Mouse (Mus musculus) liver, postnatal 0 days (tissue): ENCODE results near the gene Lime1. TPM values are rescaled to one million over a fixed set of nuclear protein-coding genes. Genes with fewer than 3 reads are reported as not detected.
A peak's percentile ranks its signal among the peaks of the same experiment; 100 is the strongest.

Source experiments
- ATAC-seq: fragments of 200-750 bp; cut with Nextera tagmentation; 2 replicates; pipeline ENCODE4 v1.8.0; 2017; ENCODE audit warnings: mild to moderate bottlenecking, moderate library complexity
- DNase-seq: peaks from one replicate; pipeline ENCODE4 v3.0.0-alpha.2; 2016
- H3K27ac ChIP-seq: fragments of 300-500 bp; sonication (generic); 2 replicates; pipeline ENCODE4 v1.5.1; 2014; ENCODE audit warnings: antibody characterized with exemption, moderate library complexity, mild to moderate bottlenecking, low read depth
- H3K27me3 ChIP-seq: fragments of 300-500 bp; sonication (generic); 2 replicates; pipeline ENCODE4 v1.6.1; 2014; ENCODE audit warnings: low read length, control low read depth, mixed read lengths; ENCODE audit not compliant: insufficient read depth
- H3K36me3 ChIP-seq: fragments of 300-500 bp; sonication (generic); replicated peaks from 2 replicates; pipeline ENCODE4 v1.6.1; 2014; ENCODE audit warnings: mild to moderate bottlenecking, control low read depth, low read length, moderate library complexity, mixed read lengths; ENCODE audit not compliant: insufficient read depth
- H3K4me1 ChIP-seq: fragments of 300-500 bp; sonication (generic); 2 replicates; pipeline ENCODE4 v1.6.1; 2014; ENCODE audit warnings: antibody characterized with exemption, mild to moderate bottlenecking, control low read depth; ENCODE audit not compliant: insufficient read depth
- H3K4me2 ChIP-seq: fragments of 300-500 bp; sonication (generic); 2 replicates; pipeline ENCODE4 v1.6.1; 2014; ENCODE audit warnings: low read depth, mild to moderate bottlenecking, low read length, moderate library complexity, mixed read lengths
- H3K4me3 ChIP-seq: fragments of 300-500 bp; sonication (generic); 2 replicates; pipeline ENCODE4 v1.5.1; 2014; ENCODE audit warnings: low read depth, low read length
- H3K9ac ChIP-seq: fragments of 300-500 bp; sonication (generic); replicated peaks from 2 replicates; pipeline ENCODE4 v1.6.1; 2014; ENCODE audit warnings: mild to moderate bottlenecking, moderate library complexity
- H3K9me3 ChIP-seq: fragments of 300-500 bp; sonication (generic); 2 replicates; pipeline ENCODE4 v1.6.1; 2016; ENCODE audit warnings: mild to moderate bottlenecking, control low read depth, low read length, mixed read lengths
- CTCF ChIP-seq: sonication (generic); IDR thresholded peaks from 2 replicates; pipeline ENCODE4 v1.5.1; 2016; ENCODE audit warnings: antibody characterized with exemption, low read depth
- EP300 ChIP-seq: IDR thresholded peaks from 2 replicates; pipeline ENCODE4 v1.6.1; 2016; ENCODE audit warnings: antibody characterized with exemption, low read depth, mild to moderate bottlenecking
- WGBS: fragments of 180-500 bp; shearing (Covaris S2); extraction: QIAGEN DNeasy Blood & Tissue Kit; methylation state at CpG from one replicate; pipeline ENCODE4 v1.1.7; 2014; ENCODE audit not compliant: insufficient replicate concordance; 5-methylcytosine and 5-hydroxymethylcytosine counted together
- polyA plus RNA-seq: library from polyadenylated mRNA; unstranded; fragments of >200 nt; fragmentation: Nextera tagmentation; extraction: Ambion mirVana; gene quantifications from 2 replicates; pipeline ENCODE4 v1.2.1, GENCODE M21; 2015

Lime1 gene
- polyA plus RNA-seq, 1 experiment from 2014 or later = 3.7 TPM

DNA sequence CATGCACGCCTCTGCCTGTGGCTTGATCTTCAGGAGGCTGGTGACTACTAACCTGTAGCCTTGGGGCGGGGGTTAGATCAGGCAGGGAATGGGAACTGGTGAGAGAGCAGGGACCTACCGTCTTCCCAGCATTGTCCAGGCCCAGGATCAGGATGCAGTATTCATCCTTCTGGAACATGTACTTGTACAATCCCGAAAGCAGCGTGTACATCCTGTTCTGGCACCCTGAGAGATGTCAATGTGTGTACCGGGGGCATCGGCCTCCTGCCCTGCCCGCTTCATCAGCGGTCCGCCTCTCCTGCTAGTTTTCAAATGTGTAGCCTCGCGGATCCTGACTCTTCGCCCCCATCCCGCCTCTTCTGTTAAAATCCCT, 15.4 kb upstream of the Lime1 start:
- DNase-seq = no peak
- peak overlapping the region; percentile 82 for H3K4me3 ChIP-seq
- peaks cover 19% of the 10 kb centered on the region for H3K4me1 ChIP-seq
- no peaks in the 10 kb centered on the region for H3K27me3 ChIP-seq
- H3K36me3 ChIP-seq = peaks cover 33% of the 10 kb centered on the region
- H3K27ac ChIP-seq = peak overlapping the region; percentile 93
- H3K9me3 ChIP-seq = no peaks in the 10 kb centered on the region
- ATAC-seq = no peak
- H3K9ac ChIP-seq = peak overlapping the region; percentile 81
- H3K4me2 ChIP-seq = peak overlapping the region; percentile 99
- 4% methylated on average over 14 of the region's 14 CpGs for WGBS
- no peak for TF ChIP-seq EP300

DNA sequence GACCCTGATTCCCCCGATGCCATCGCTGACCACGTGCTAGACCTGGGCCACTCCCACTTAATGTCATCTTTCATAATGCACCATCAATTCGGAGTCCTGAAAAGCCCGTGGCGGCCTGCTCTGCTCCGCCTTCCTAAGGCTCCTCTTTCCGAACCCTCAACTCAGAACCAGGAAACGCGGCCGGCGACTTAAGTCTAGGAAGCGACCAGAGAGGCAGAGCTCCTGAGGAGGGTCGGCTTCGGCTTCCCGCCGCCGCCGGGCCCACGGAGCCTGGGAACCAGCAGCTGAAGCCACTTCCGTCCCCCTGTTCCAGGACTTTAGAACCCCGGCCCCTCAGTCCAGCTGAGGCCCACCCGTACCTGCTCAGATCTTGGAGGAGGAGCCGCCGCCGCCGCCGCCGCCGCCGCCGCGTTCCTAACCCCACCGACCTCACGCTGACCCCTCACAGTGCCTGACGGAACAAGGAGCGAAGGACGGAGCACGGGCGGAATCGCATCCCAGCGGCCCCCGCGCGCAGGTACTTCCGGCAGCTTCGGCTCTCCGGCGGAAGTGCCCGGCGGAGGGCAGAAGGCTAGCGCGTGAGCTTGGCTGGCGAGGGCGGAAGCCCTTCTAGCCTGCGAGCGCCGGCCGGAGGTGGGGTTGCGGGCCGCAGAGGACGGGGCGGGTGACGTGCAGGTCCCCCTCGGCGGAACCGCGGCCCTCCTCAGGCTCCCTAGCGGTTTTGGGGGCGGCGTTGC, 14.8 kb upstream of the Lime1 start, which contains the start of the genes Zgpat and Arfrp1:
TSS of gene Zgpat (plus strand) at position 69 of the 737 bp plus-strand sequence.
TSS of gene Arfrp1 (minus strand) at position 545 of the 737 bp plus-strand sequence.
- Histone ChIP-seq H3K36me3 (peaks cover 33% of the 10 kb centered on the region), H3K27me3 (no peaks in the 10 kb centered on the region), H3K27ac (peak within 1 kb of the TSS; percentile 93), H3K9ac (peak within 1 kb of the TSS; percentile 81), H3K4me1 (peaks cover 19% of the 10 kb centered on the region), H3K9me3 (no peaks in the 10 kb centered on the region), H3K4me3 (peak within 1 kb of the TSS; percentile 82), H3K4me2 (peak within 1 kb of the TSS; percentile 99)
- TF ChIP-seq CTCF (no peak), EP300 (no peak)
- DNase-seq = peak; percentile 93
- 1% methylated on average over 58 of the region's 71 CpGs for WGBS
- ATAC-seq = peak; percentile 94

DNA sequence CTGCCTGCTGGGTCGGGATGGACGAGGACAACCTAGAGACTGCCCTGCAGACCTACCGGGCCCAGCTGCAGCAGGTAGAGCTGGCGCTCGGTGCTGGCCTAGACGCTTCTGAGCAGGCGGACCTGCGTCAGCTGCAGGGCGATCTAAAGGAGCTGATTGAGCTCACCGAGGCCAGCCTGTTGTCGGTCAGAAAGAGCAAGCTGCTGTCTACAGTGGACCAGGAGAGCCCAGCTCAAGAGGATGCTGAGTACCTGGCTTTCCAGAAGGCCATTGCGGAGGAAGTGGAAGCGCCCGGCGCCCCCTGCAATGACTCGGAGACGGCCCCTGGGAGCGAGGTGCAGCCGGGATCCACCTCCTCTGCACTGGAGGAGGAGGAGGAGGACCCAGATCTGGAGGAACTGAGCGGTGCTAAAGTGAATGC, 14.2 kb upstream of the Lime1 start:
- peak; percentile 70 for ATAC-seq
- Histone ChIP-seq H3K9me3 (no peaks in the 10 kb centered on the region), H3K27ac (peak overlapping the region; percentile 93), H3K4me2 (peak overlapping the region; percentile 99), H3K4me1 (peaks cover 19% of the 10 kb centered on the region), H3K36me3 (peaks cover 30% of the 10 kb centered on the region), H3K4me3 (peak overlapping the region; percentile 82), H3K9ac (peak overlapping the region; percentile 81), H3K27me3 (no peaks in the 10 kb centered on the region)
- DNase-seq = peak; percentile 50
- 0% methylated on average over 20 of the region's 20 CpGs for WGBS
- TF ChIP-seq EP300 (no peak), CTCF (no peak)

DNA sequence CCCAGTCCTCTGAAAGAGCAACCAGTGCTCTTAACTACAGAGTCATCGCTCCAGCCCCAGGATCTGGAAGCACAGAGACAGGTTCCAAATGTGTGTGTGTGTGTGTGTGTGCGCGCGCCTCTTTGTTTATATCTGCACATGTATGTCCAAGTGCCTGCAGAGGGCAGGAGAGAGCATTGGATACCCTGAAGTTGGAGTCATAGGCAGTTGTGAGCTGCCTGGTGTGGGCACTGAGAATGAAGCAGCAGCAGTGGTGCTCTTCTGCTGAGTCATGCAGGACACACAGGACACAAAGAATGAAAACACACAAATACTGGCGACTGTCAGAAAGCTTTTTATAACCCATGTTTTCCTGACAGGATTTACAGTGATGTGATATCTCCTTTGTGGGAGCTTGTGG, 9.9 kb upstream of the Lime1 start:
- no peak for ATAC-seq
- 88% methylated on average over 5 of the region's 5 CpGs for WGBS

DNA sequence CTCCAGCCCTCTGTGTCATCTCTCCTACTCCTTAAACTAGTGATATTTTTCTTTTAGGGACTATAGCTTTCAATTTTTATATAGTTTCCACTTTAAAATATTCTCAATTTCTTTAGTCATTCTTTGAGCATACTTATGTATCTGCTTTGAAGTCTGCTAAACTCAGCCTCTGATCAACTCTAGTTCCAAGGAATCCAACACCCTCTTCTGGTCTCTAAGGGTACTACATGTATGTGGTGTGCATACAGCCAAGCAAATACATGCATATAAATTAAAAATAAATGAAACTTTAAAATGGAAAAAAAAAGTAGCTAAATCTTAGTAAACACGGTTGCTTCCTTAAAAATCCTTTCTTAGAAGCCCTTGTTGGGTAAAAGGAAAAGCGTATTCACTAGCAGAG, 4.1 kb upstream of the Lime1 start:
- DNase-seq = no peak
- no peaks in the 10 kb centered on the region for H3K9me3 ChIP-seq
- H3K27me3 ChIP-seq = no peaks in the 10 kb centered on the region
- no peak overlapping the region for H3K9ac ChIP-seq
- H3K4me1 ChIP-seq = no peaks in the 10 kb centered on the region
- TF ChIP-seq EP300 (no peak), CTCF (peak; percentile 71)
- no peak for ATAC-seq
- no peak overlapping the region for H3K4me2 ChIP-seq
- WGBS = 82% methylated on average over 2 of the region's 2 CpGs
- H3K36me3 ChIP-seq = peaks cover 17% of the 10 kb centered on the region
- H3K27ac ChIP-seq = no peak overlapping the region
- H3K4me3 ChIP-seq = no peak overlapping the region

More for the DNA sequence above, 9.9 kb upstream of the Lime1 start:
- Histone ChIP-seq H3K4me3 (no peak overlapping the region), H3K4me2 (no peak overlapping the region), H3K9me3 (no peaks in the 10 kb centered on the region), H3K36me3 (peaks cover 11% of the 10 kb centered on the region; the same call in 1 of the 2 replicates), H3K4me1 (peaks cover 14% of the 10 kb centered on the region), H3K27me3 (no peaks in the 10 kb centered on the region), H3K9ac (no peak overlapping the region), H3K27ac (no peak overlapping the region)
- no peak for DNase-seq
- TF ChIP-seq CTCF (peak; percentile 18; the same call in 1 of the 2 replicates), EP300 (no peak)

DNA sequence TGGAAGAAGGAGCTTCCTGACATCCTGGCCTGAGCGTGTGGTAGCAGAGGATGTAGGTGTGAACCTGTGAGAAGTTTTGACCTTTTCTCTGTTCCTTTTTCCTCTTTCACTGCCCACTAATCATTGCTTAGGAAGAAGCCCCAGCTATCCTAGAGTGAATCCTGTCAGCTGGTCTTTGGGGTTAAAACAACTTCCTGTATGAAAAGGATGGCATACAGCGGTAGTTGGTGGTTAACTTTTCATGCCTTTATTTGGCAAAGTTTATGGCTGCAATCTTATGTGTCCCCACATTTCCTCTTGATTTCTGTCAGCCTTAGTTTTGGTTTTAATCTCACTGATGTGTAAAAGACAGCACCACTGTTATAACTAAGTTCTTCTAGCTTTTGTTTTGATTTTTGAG, 2.6 kb upstream of the Lime1 start:
- Histone ChIP-seq H3K27me3 (no peaks in the 10 kb centered on the region), H3K9me3 (no peaks in the 10 kb centered on the region), H3K4me1 (no peaks in the 10 kb centered on the region), H3K36me3 (peaks cover 21% of the 10 kb centered on the region), H3K9ac (no peak overlapping the region), H3K27ac (no peak overlapping the region), H3K4me2 (no peak overlapping the region), H3K4me3 (no peak overlapping the region)
- no peak for ATAC-seq
- no peak for DNase-seq
- no peak for TF ChIP-seq CTCF
- no peak for TF ChIP-seq EP300
- WGBS = 47% methylated on average over 2 of the region's 2 CpGs
